ENCODE assay signal across 26 mouse cellular contexts in the genomic region with DNA sequence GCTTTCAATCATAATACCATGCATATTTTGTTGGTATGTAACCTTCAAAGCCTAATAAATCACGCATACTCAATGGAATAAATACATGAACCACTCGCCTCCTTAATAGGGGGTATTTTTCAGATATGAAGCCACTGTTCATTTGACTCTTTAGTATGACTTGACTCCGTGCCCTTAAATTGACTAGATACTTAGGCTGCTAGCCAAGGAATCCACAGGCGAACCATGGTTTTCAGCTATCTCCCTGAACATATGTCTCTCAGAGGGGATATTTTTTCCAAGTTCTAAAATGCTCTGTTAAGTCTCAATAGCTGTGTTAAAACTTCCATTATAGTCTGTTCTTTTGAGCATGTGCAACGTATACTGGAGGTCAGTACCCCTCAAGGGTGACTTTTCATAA.
"Had no signal": no experiment of that assay in that cellular context is flagged by ENCODE, and none has a peak within 500 bp of the region (broad histone marks: within the 10 kb centered on the region; RNA-seq: fewer than 3 reads in every experiment).

No protein-coding gene starts in this region.

- H3K27ac ChIP-seq: heart, adult 2 months; heart, embryonic 13.5 days; heart, embryonic 15.5 days; hindbrain, embryonic 14.5 days; kidney, embryonic 15.5 days; kidney, postnatal 0 days; left cerebral cortex, adult 2 months; limb, embryonic 13.5 days; limb, embryonic 15.5 days; liver, embryonic 12.5 days; liver, embryonic 14.5 days had no signal

- H3K9ac ChIP-seq: heart, embryonic 13.5 days; heart, embryonic 15.5 days; hindbrain, embryonic 14.5 days; kidney, embryonic 15.5 days; limb, embryonic 13.5 days; limb, embryonic 15.5 days; liver, embryonic 12.5 days; liver, embryonic 14.5 days had no signal

- H3K9me3 ChIP-seq: heart, embryonic 15.5 days; kidney, embryonic 15.5 days; limb, embryonic 13.5 days; limb, embryonic 15.5 days; liver, embryonic 12.5 days had no signal

- H3K4me2 ChIP-seq: heart, embryonic 11.5 days; heart, embryonic 13.5 days; heart, embryonic 15.5 days; hindbrain, embryonic 14.5 days; kidney, embryonic 15.5 days; limb, embryonic 13.5 days; limb, embryonic 15.5 days; liver, embryonic 12.5 days had no signal

- H3K27me3 ChIP-seq: heart, embryonic 13.5 days; heart, embryonic 15.5 days; kidney, embryonic 15.5 days; limb, embryonic 13.5 days; limb, embryonic 15.5 days; liver, embryonic 12.5 days had no signal

- H3K4me3 ChIP-seq: heart, adult 2 months; heart, embryonic 13.5 days; heart, embryonic 15.5 days; kidney, embryonic 15.5 days; left cerebral cortex, adult 2 months; limb, embryonic 13.5 days; limb, embryonic 15.5 days; liver, embryonic 12.5 days had no signal

- DNase-seq: gastrocnemius, postnatal 14 days; gastrocnemius, postnatal 36 days; heart, adult 11 months; heart, adult 2 months; heart, postnatal 14 days; heart, postnatal 36 days; kidney, adult 11 months; kidney, adult 2 months; kidney, adult 9 months; kidney, postnatal 14 days; kidney, postnatal 36 days; layer of hippocampus, adult 9-11 months; layer of hippocampus, postnatal 36 days had no signal

- H3K36me3 ChIP-seq: heart, embryonic 13.5 days; heart, embryonic 15.5 days; kidney, embryonic 15.5 days; limb, embryonic 13.5 days; limb, embryonic 15.5 days; liver, embryonic 12.5 days had no signal

- H3K4me1 ChIP-seq: heart, embryonic 13.5 days; heart, embryonic 15.5 days; kidney, embryonic 15.5 days; limb, embryonic 13.5 days; limb, embryonic 15.5 days; liver, embryonic 12.5 days had no signal

- ATAC-seq: hindbrain, embryonic 16.5 days; intestine, embryonic 16.5 days; liver, embryonic 12.5 days had no signal
